Mouse (Mus musculus): ENCODE measurements around the gene Cacna2d2.

GRCm38 (mm10) chr9:107474016-107474415 is 74.6 kb downstream of the Cacna2d2 start:
- TF ChIP-seq POLR2A (IDR thresholded peaks at IDR 0.05; ENCODE audit: extremely low read depth, insufficient read depth, low read length), result no peak
- no peak for TF ChIP-seq CTCF (IDR thresholded peaks at IDR 0.05; ENCODE audit: low read depth, low read length)
